Mouse (Mus musculus) heart, postnatal 0 days (tissue): ENCODE results near the gene Gm11037. TPM values are rescaled to one million over a fixed set of nuclear protein-coding genes. Genes with fewer than 3 reads are reported as not detected.

Experiments used
- ATAC-seq: fragments of 200-750 bp; cut with Nextera tagmentation; 2 replicates; pipeline ENCODE4 v1.8.0; 2017; ENCODE audit warnings: low read depth, moderate number of reproducible peaks, moderate library complexity; ENCODE audit not compliant: insufficient read depth
- DNase-seq: peaks from one replicate; pipeline ENCODE4 v3.0.0-alpha.2; 2016; ENCODE audit warnings: low spot score
- H3K27ac ChIP-seq: fragments of 300-500 bp; sonication (generic); 2 replicates; pipeline ENCODE4 v1.5.1; 2014; ENCODE audit warnings: low read depth, mild to moderate bottlenecking
- H3K27me3 ChIP-seq: fragments of 300-500 bp; sonication (generic); 2 replicates; pipeline ENCODE4 v1.6.1; 2014; ENCODE audit warnings: low read length, mixed read lengths; ENCODE audit not compliant: control insufficient read depth, insufficient read depth
- H3K36me3 ChIP-seq: fragments of 300-500 bp; sonication (generic); replicated peaks from 2 replicates; pipeline ENCODE4 v1.6.1; 2014; ENCODE audit warnings: low read length, mixed read lengths; ENCODE audit not compliant: control insufficient read depth, insufficient read depth
- H3K4me1 ChIP-seq: fragments of 300-500 bp; sonication (generic); 2 replicates; pipeline ENCODE4 v1.6.1; 2014; ENCODE audit warnings: antibody characterized with exemption; ENCODE audit not compliant: control insufficient read depth, insufficient read depth
- H3K4me2 ChIP-seq: fragments of 300-500 bp; sonication (generic); 2 replicates; pipeline ENCODE4 v1.6.1; 2014; ENCODE audit warnings: low read depth, mild to moderate bottlenecking, low read length, moderate library complexity
- H3K4me3 ChIP-seq: fragments of 300-500 bp; sonication (generic); 2 replicates; pipeline ENCODE4 v1.5.1; 2014; ENCODE audit warnings: low read depth, low read length
- H3K9ac ChIP-seq: fragments of 300-500 bp; sonication (generic); replicated peaks from 2 replicates; pipeline ENCODE4 v1.6.1; 2014; ENCODE audit warnings: low read depth, low read length, mixed read lengths
- H3K9me3 ChIP-seq: fragments of 300-500 bp; sonication (generic); replicated peaks from 2 replicates; pipeline ENCODE4 v1.6.1; 2016; ENCODE audit warnings: low read length; ENCODE audit not compliant: control insufficient read depth
- CTCF ChIP-seq: IDR thresholded peaks from 2 replicates; pipeline ENCODE4 v1.5.1; 2016; ENCODE audit warnings: antibody characterized with exemption, control low read depth, low read depth
- EP300 ChIP-seq: IDR thresholded peaks from 2 replicates; pipeline ENCODE4 v1.6.1; 2016; ENCODE audit warnings: antibody characterized with exemption, low read depth
- WGBS: fragments of 180-500 bp; shearing (Covaris S2); extraction: QIAGEN DNeasy Blood & Tissue Kit; methylation state at CpG from one replicate; pipeline ENCODE4 v1.1.7; 2014; 5-methylcytosine and 5-hydroxymethylcytosine counted together
- polyA plus RNA-seq: library from polyadenylated mRNA; unstranded; fragments of >200 nt; fragmentation: Nextera tagmentation; extraction: Ambion mirVana; gene quantifications from 2 replicates; pipeline ENCODE4 v1.2.1, GENCODE M21; 2015
- total RNA-seq: library from RNA; depleted of rRNA; stranded (reverse); fragments of >200 nt; gene quantifications from 2 replicates; pipeline ENCODE4 v1.2.3, GENCODE M21; 2014; ENCODE audit warnings: low replicate concordance

The Gm11037 gene
- total and polyA plus RNA-seq, 2 experiments from 2014 or later: not detected

GRCm38 (mm10) chr2:131145121-131145520 is 11.8 kb downstream of the Gm11037 start:
- WGBS: 59% methylated on average over 13 of the region's 13 CpGs
- no peak for TF ChIP-seq CTCF
- TF ChIP-seq EP300: no peak
- Histone ChIP-seq H3K9ac (no peak overlapping the region), H3K4me1 (peaks cover 9% of the 10 kb centered on the region; the same call in 1 of the 2 replicates), H3K4me3 (no peak overlapping the region), H3K27ac (no peak overlapping the region), H3K4me2 (no peak overlapping the region), H3K9me3 (no peaks in the 10 kb centered on the region), H3K36me3 (peaks cover 57% of the 10 kb centered on the region), H3K27me3 (no peaks in the 10 kb centered on the region)
- ATAC-seq (no peak), DNase-seq (no peak)

- 72% methylated on average over 2 of the region's 2 CpGs for WGBS
- peaks cover 57% of the 10 kb centered on the region for H3K36me3 ChIP-seq
- TF ChIP-seq EP300: no peak
- no peak for TF ChIP-seq CTCF
- ATAC-seq (no peak), DNase-seq (no peak)
- no peak overlapping the region for H3K4me2 ChIP-seq
- H3K4me1 ChIP-seq: peaks cover 7% of the 10 kb centered on the region; the same call in 1 of the 2 replicates
- H3K9me3 ChIP-seq: no peaks in the 10 kb centered on the region
- H3K9ac ChIP-seq: no peak overlapping the region
- no peaks in the 10 kb centered on the region for H3K27me3 ChIP-seq
- no peak overlapping the region for H3K27ac ChIP-seq
- no peak overlapping the region for H3K4me3 ChIP-seq
Measured at GRCm38 (mm10) chr2:131145536-131145935, 12.2 kb downstream of the Gm11037 start.

DNA sequence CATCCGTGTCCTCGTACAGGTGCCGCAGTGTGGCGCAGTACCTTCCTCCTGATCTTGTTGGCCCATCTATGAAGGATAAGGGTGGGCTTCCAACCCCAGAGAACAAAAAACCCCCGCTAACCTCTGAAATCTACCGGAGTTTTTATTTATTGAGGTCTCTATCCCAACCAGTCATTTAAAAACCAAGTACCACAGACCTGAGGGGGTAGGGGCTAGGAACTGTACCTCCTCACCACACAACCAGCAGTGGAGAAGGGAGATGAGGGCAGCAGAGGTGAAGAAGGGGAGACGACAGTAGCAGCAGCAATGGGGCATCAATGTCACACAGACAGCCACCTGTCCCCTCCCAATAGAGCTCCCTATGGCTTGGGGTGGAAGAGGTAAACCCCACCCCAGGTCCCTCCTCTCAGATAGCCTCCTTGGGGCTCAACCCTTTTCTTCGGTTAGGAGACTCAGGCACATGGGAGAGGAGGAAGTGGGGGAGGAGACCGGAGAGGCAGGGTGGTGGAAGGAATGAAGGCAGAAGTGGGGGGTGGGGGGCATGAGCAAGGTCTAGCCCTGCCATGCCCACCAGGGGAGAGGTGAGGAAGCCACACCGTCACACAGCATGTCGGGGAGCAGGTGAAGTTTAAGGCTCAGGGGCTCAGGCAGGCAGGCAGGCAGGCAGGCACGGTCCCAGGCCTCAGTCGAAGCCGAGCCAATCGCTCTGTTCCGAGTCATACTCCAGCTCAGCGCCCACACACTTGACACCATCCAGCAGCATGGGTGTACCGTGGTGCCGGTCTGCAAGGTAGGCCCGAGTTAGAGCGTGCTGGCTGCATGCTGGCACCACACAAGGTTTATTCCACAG is 13.1 kb downstream of the Gm11037 start:
- no peak for TF ChIP-seq EP300
- no peak for TF ChIP-seq CTCF
- H3K4me1 ChIP-seq: no peaks in the 10 kb centered on the region
- no peaks in the 10 kb centered on the region for H3K27me3 ChIP-seq
- no peaks in the 10 kb centered on the region for H3K9me3 ChIP-seq
- ATAC-seq (no peak), DNase-seq (no peak)
- H3K27ac ChIP-seq: no peak overlapping the region
- no peak overlapping the region for H3K4me2 ChIP-seq
- H3K36me3 ChIP-seq: peaks cover 59% of the 10 kb centered on the region
- H3K9ac ChIP-seq: no peak overlapping the region
- WGBS: 79% methylated on average over 21 of the region's 21 CpGs
- H3K4me3 ChIP-seq: no peak overlapping the region

- ATAC-seq (no peak), DNase-seq (no peak)
- H3K4me1 ChIP-seq: no peaks in the 10 kb centered on the region
- no peak overlapping the region for H3K4me3 ChIP-seq
- WGBS: 92% methylated on average over 8 of the region's 8 CpGs
- H3K9me3 ChIP-seq: no peaks in the 10 kb centered on the region
- TF ChIP-seq EP300: no peak
- TF ChIP-seq CTCF: no peak
- H3K9ac ChIP-seq: no peak overlapping the region
- peaks cover 58% of the 10 kb centered on the region for H3K36me3 ChIP-seq
- H3K27ac ChIP-seq: no peak overlapping the region
- H3K27me3 ChIP-seq: no peaks in the 10 kb centered on the region
- no peak overlapping the region for H3K4me2 ChIP-seq
Measured at GRCm38 (mm10) chr2:131147043-131147365, 13.7 kb downstream of the Gm11037 start.

- Histone ChIP-seq H3K27me3 (no peaks in the 10 kb centered on the region), H3K9ac (no peak overlapping the region), H3K27ac (peak overlapping the region; percentile 2; the same call in 1 of the 2 replicates), H3K36me3 (peaks cover 57% of the 10 kb centered on the region), H3K9me3 (no peaks in the 10 kb centered on the region), H3K4me1 (no peaks in the 10 kb centered on the region), H3K4me3 (no peak overlapping the region), H3K4me2 (no peak overlapping the region)
- WGBS: 70% methylated on average over 8 of the region's 8 CpGs
- DNase-seq: no peak
- TF ChIP-seq EP300 (no peak), CTCF (no peak)
- peak; percentile 59 for ATAC-seq
Measured at GRCm38 (mm10) chr2:131148353-131149253, 15.3 kb downstream of the Gm11037 start.
